Mouse (Mus musculus) neural tube, embryonic 13.5 days (tissue): ENCODE data around the gene Nanos2. TPM values are rescaled to one million over a fixed set of nuclear protein-coding genes. Genes with fewer than 3 reads are reported as not detected.
A peak's percentile ranks its signal among the peaks of the same experiment; 100 is the strongest.

Experiments
- ATAC-seq: fragments of 200-750 bp; cut with Nextera tagmentation; 2 replicates; pipeline ENCODE4 v1.8.0; 2017; ENCODE audit warnings: low read depth, mild to moderate bottlenecking, moderate TSS enrichment, moderate library complexity
- H3K27ac ChIP-seq: fragments of 300-500 bp; sonication (generic); replicated peaks from 2 replicates; pipeline ENCODE4 v1.5.1; 2015; ENCODE audit warnings: moderate library complexity, mild to moderate bottlenecking, inconsistent platforms
- H3K27me3 ChIP-seq: fragments of 300-500 bp; sonication (generic); 2 replicates; pipeline ENCODE4 v1.6.1; 2015; ENCODE audit warnings: mild to moderate bottlenecking, inconsistent platforms
- H3K36me3 ChIP-seq: fragments of 300-500 bp; sonication (generic); 2 replicates; pipeline ENCODE4 v1.6.1; 2015; ENCODE audit warnings: mild to moderate bottlenecking, inconsistent platforms
- H3K4me1 ChIP-seq: fragments of 300-500 bp; sonication (generic); replicated peaks from 2 replicates; pipeline ENCODE4 v1.6.1; 2015; ENCODE audit warnings: inconsistent platforms
- H3K4me2 ChIP-seq: fragments of 300-500 bp; sonication (generic); 2 replicates; pipeline ENCODE4 v1.6.1; 2015; ENCODE audit warnings: inconsistent platforms, mild to moderate bottlenecking, moderate library complexity
- H3K4me3 ChIP-seq: fragments of 300-500 bp; sonication (generic); 2 replicates; pipeline ENCODE4 v1.5.1; 2015; ENCODE audit warnings: mild to moderate bottlenecking, inconsistent platforms
- H3K9ac ChIP-seq: fragments of 300-500 bp; sonication (generic); 2 replicates; pipeline ENCODE4 v1.6.1; 2015; ENCODE audit warnings: moderate library complexity, mild to moderate bottlenecking, inconsistent platforms
- H3K9me3 ChIP-seq: fragments of 300-500 bp; sonication (generic); 2 replicates; pipeline ENCODE4 v1.6.1; 2016; ENCODE audit warnings: inconsistent platforms
- WGBS: fragments of 180-500 bp; shearing (Covaris S2); methylation state at CpG from one replicate; pipeline ENCODE4 v1.1.7; 2015; 5-methylcytosine and 5-hydroxymethylcytosine counted together
- polyA plus RNA-seq: library from polyadenylated mRNA; unstranded; fragments of >200 nt; fragmentation: Nextera tagmentation; extraction: Ambion mirVana; gene quantifications from 2 replicates; pipeline ENCODE4 v1.2.1, GENCODE M21; 2015

Gene Nanos2
- polyA plus RNA-seq, 1 experiment from 2014 or later: 0.56 TPM

GRCm38 (mm10) chr7:19006476-19006875, 19.3 kb downstream of the Nanos2 start:
- WGBS: 9% methylated on average over 12 of the region's 12 CpGs
- Histone ChIP-seq H3K4me1 (peaks cover 54% of the 10 kb centered on the region), H3K36me3 (peaks cover 31% of the 10 kb centered on the region), H3K9ac (peak overlapping the region; percentile 95; the same call in 1 of the 2 replicates), H3K4me2 (peak overlapping the region; percentile 100; the same call in 1 of the 2 replicates), H3K4me3 (peak overlapping the region; percentile 96), H3K27me3 (no peaks in the 10 kb centered on the region), H3K9me3 (no peaks in the 10 kb centered on the region), H3K27ac (no peak overlapping the region)
- ATAC-seq: no peak

- no peak for ATAC-seq
- Histone ChIP-seq H3K36me3 (peaks cover 31% of the 10 kb centered on the region), H3K4me1 (peaks cover 53% of the 10 kb centered on the region), H3K27me3 (no peaks in the 10 kb centered on the region), H3K4me2 (no peak overlapping the region), H3K27ac (no peak overlapping the region), H3K4me3 (no peak overlapping the region), H3K9ac (0 out of 2 replicates have a peak overlapping the region, but pooled peaks have one; percentile 3), H3K9me3 (no peaks in the 10 kb centered on the region)
- 77% methylated on average over 13 of the region's 13 CpGs for whole genome bisulfite sequencing
These were observed 20.1 kb downstream of the Nanos2 start for GRCm38 (mm10) chr7:19007026-19007977.

- H3K9ac ChIP-seq: no peak overlapping the region
- H3K4me1 ChIP-seq: peaks cover 34% of the 10 kb centered on the region
- no peak overlapping the region for H3K4me3 ChIP-seq
- no peak overlapping the region for H3K4me2 ChIP-seq
- H3K27ac ChIP-seq: no peak overlapping the region
- H3K9me3 ChIP-seq: no peaks in the 10 kb centered on the region
- no peak for ATAC-seq
- peaks cover 23% of the 10 kb centered on the region for H3K36me3 ChIP-seq
- no peaks in the 10 kb centered on the region for H3K27me3 ChIP-seq
- WGBS: 81% methylated on average over 7 of the region's 7 CpGs
These were observed 23.4 kb downstream of the Nanos2 start for GRCm38 (mm10) chr7:19010581-19010980.

GRCm38 (mm10) chr7:19012025-19012621, 24.9 kb downstream of the Nanos2 start:
- 2% methylated on average over 29 of the region's 31 CpGs for WGBS

GRCm38 (mm10) chr7:19012882-19013281, 25.7 kb downstream of the Nanos2 start:
- no peaks in the 10 kb centered on the region for H3K9me3 ChIP-seq
- no peaks in the 10 kb centered on the region for H3K27me3 ChIP-seq
- WGBS: 38% methylated on average over 2 of the region's 2 CpGs
- no peak overlapping the region for H3K9ac ChIP-seq
- no peak overlapping the region for H3K4me3 ChIP-seq
- no peak overlapping the region for H3K4me2 ChIP-seq
- H3K27ac ChIP-seq: no peak overlapping the region
- H3K4me1 ChIP-seq: peaks cover 11% of the 10 kb centered on the region
- ATAC-seq: no peak
- H3K36me3 ChIP-seq: peaks cover 2% of the 10 kb centered on the region; the same call in 1 of the 2 replicates

More at GRCm38 (mm10) chr7:19012025-19012621, 24.9 kb downstream of the Nanos2 start:
- Histone ChIP-seq H3K36me3 (peaks cover 10% of the 10 kb centered on the region), H3K27me3 (no peaks in the 10 kb centered on the region), H3K9ac (peak overlapping the region; percentile 67), H3K4me3 (peak overlapping the region; percentile 24), H3K4me2 (peak overlapping the region; percentile 55), H3K27ac (peak overlapping the region; percentile 46), H3K9me3 (no peaks in the 10 kb centered on the region), H3K4me1 (peaks cover 19% of the 10 kb centered on the region)
- no peak for ATAC-seq

GRCm38 (mm10) chr7:19014452-19014851, 27.3 kb downstream of the Nanos2 start:
- H3K36me3 ChIP-seq: no peaks in the 10 kb centered on the region
- no peak overlapping the region for H3K27ac ChIP-seq
- H3K27me3 ChIP-seq: no peaks in the 10 kb centered on the region
- no peak overlapping the region for H3K4me2 ChIP-seq
- 64% methylated on average over 15 of the region's 15 CpGs for WGBS
- H3K9ac ChIP-seq: no peak overlapping the region
- no peak overlapping the region for H3K4me3 ChIP-seq
- H3K9me3 ChIP-seq: no peaks in the 10 kb centered on the region
- H3K4me1 ChIP-seq: peaks cover 9% of the 10 kb centered on the region
- no peak for ATAC-seq

- Histone ChIP-seq H3K36me3 (no peaks in the 10 kb centered on the region), H3K9me3 (no peaks in the 10 kb centered on the region), H3K4me2 (no peak overlapping the region), H3K4me3 (no peak overlapping the region), H3K27ac (no peak overlapping the region), H3K9ac (no peak overlapping the region), H3K27me3 (peaks cover 13% of the 10 kb centered on the region), H3K4me1 (peaks cover 9% of the 10 kb centered on the region)
- ATAC-seq: no peak
- WGBS: 93% methylated on average over 4 of the region's 4 CpGs
These were observed 28.8 kb downstream of the Nanos2 start for GRCm38 (mm10) chr7:19016042-19016441.

- Histone ChIP-seq H3K27me3 (peaks cover 32% of the 10 kb centered on the region), H3K4me2 (no peak overlapping the region), H3K4me3 (no peak overlapping the region), H3K9me3 (no peaks in the 10 kb centered on the region), H3K9ac (no peak overlapping the region), H3K27ac (no peak overlapping the region), H3K36me3 (no peaks in the 10 kb centered on the region), H3K4me1 (no peaks in the 10 kb centered on the region)
- WGBS: 93% methylated on average over 7 of the region's 7 CpGs
- no peak for ATAC-seq
These were observed 30.7 kb downstream of the Nanos2 start for GRCm38 (mm10) chr7:19017909-19018308.

- Histone ChIP-seq H3K4me3 (no peak overlapping the region), H3K9me3 (no peaks in the 10 kb centered on the region), H3K4me1 (peaks cover 14% of the 10 kb centered on the region), H3K27me3 (peaks cover 42% of the 10 kb centered on the region), H3K4me2 (no peak overlapping the region), H3K36me3 (no peaks in the 10 kb centered on the region), H3K9ac (no peak overlapping the region), H3K27ac (no peak overlapping the region)
- no peak for ATAC-seq
- WGBS: 24% methylated on average over 8 of the region's 8 CpGs
These were observed 33.8 kb downstream of the Nanos2 start for GRCm38 (mm10) chr7:19021048-19021447.

GRCm38 (mm10) chr7:19022189-19022958, 35.2 kb downstream of the Nanos2 start:
- no peaks in the 10 kb centered on the region for H3K9me3 ChIP-seq
- peaks cover 19% of the 10 kb centered on the region for H3K4me1 ChIP-seq
- WGBS: 61% methylated on average over 18 of the region's 18 CpGs
- H3K4me3 ChIP-seq: no peak overlapping the region
- no peak overlapping the region for H3K27ac ChIP-seq
- H3K36me3 ChIP-seq: no peaks in the 10 kb centered on the region
- no peak for ATAC-seq
- no peak overlapping the region for H3K9ac ChIP-seq
- peaks cover 42% of the 10 kb centered on the region for H3K27me3 ChIP-seq
- no peak overlapping the region for H3K4me2 ChIP-seq

GRCm38 (mm10) chr7:19023357-19023814, 36.2 kb downstream of the Nanos2 start, which contains the start of gene Foxa3:
Gene Foxa3 (minus strand): TSS chr7:19023538.
- no peaks in the 10 kb centered on the region for H3K9me3 ChIP-seq
- H3K36me3 ChIP-seq: no peaks in the 10 kb centered on the region
- H3K9ac ChIP-seq: peak within 1 kb of the TSS; percentile 93
- H3K4me3 ChIP-seq: peak within 1 kb of the TSS; percentile 90
- H3K4me1 ChIP-seq: peaks cover 19% of the 10 kb centered on the region
- H3K27ac ChIP-seq: peak within 1 kb of the TSS; percentile 70
- peaks cover 42% of the 10 kb centered on the region for H3K27me3 ChIP-seq
- 4% methylated on average over 30 of the region's 30 CpGs for WGBS
- peak within 1 kb of the TSS; percentile 92 for H3K4me2 ChIP-seq
- peak; percentile 45 for ATAC-seq
